ENCODE assay signal across 26 mouse cellular contexts in genomic region chr5:5692167-5692738, GRCm38 (mm10). TPM values are rescaled to one million over a fixed set of nuclear protein-coding genes. Genes with fewer than 3 reads are reported as not detected.
DNase-seq lines count a peak whose midpoint lies in the region; ATAC-seq and TF ChIP-seq lines count a peak whose summit lies in the region.
"Had no signal": no experiment of that assay in that cellular context is flagged by ENCODE, and none has a peak within 500 bp of the region (broad histone marks: within the 10 kb centered on the region; RNA-seq: fewer than 3 reads in every experiment).

No protein-coding gene starts in this region.

- H3K27me3 ChIP-seq in forebrain, embryonic 10.5 days (ENCODE audit: poor library complexity, severe bottlenecking), result peaks cover 18% of the 10 kb centered on the region
- 0 out of 2 replicates have a peak, but pooled peaks cover 5% of the 10 kb centered on the region for H3K27me3 ChIP-seq in forebrain, embryonic 12.5 days
- H3K27me3 ChIP-seq in kidney, adult 2 months (replicated peaks; ENCODE audit: control insufficient read depth, insufficient read depth, low read length), result no peaks in the 10 kb centered on the region
- H3K27me3 ChIP-seq in midbrain, embryonic 11.5 days (ENCODE audit: control insufficient read depth, insufficient read depth, low read length), result no peaks in the 10 kb centered on the region
- peaks cover 19% of the 10 kb centered on the region for H3K27me3 ChIP-seq in midbrain, embryonic 10.5 days (ENCODE audit: low read depth, poor library complexity, severe bottlenecking)
- peaks cover 38% of the 10 kb centered on the region for H3K27me3 ChIP-seq in liver, embryonic 13.5 days
- H3K27me3 ChIP-seq: CH12.LX; embryonic facial prominence, embryonic 13.5 days; neural tube, embryonic 12.5 days had no signal

- H3K9ac ChIP-seq in forebrain, embryonic 12.5 days, result no peak overlapping the region
- no peak overlapping the region for H3K9ac ChIP-seq in midbrain, embryonic 11.5 days (ENCODE audit: low read length)
- H3K9ac ChIP-seq in liver, embryonic 13.5 days, result no peak overlapping the region
- H3K9ac ChIP-seq: embryonic facial prominence, embryonic 13.5 days; liver, embryonic 15.5 days; neural tube, embryonic 12.5 days had no signal

- WGBS in forebrain, embryonic 10.5 days, result 75% methylated on average over 4 of the region's 4 CpGs
- WGBS in forebrain, embryonic 12.5 days, result 75% methylated on average over 4 of the region's 4 CpGs
- WGBS in kidney, adult 2 months, result 55% methylated on average over 4 of the region's 4 CpGs
- 68% methylated on average over 4 of the region's 4 CpGs for WGBS in midbrain, embryonic 11.5 days
- 64% methylated on average over 4 of the region's 4 CpGs for WGBS in midbrain, embryonic 10.5 days
- 48% methylated on average over 4 of the region's 4 CpGs for WGBS in liver, embryonic 13.5 days (ENCODE audit: insufficient replicate concordance)

- H3K4me2 ChIP-seq in forebrain, embryonic 12.5 days, result no peak overlapping the region
- H3K4me2 ChIP-seq in midbrain, embryonic 11.5 days, result no peak overlapping the region
- H3K4me2 ChIP-seq in liver, embryonic 13.5 days, result peak overlapping the region; percentile 55; the same call in 1 of the 2 replicates

- no peaks in the 10 kb centered on the region for H3K9me3 ChIP-seq in forebrain, embryonic 10.5 days
- H3K9me3 ChIP-seq in forebrain, embryonic 12.5 days, result no peaks in the 10 kb centered on the region
- H3K9me3 ChIP-seq in midbrain, embryonic 11.5 days (ENCODE audit: control insufficient read depth, low read length), result no peaks in the 10 kb centered on the region
- no peaks in the 10 kb centered on the region for H3K9me3 ChIP-seq in midbrain, embryonic 10.5 days (replicated peaks)
- H3K9me3 ChIP-seq in liver, embryonic 13.5 days (replicated peaks), result no peaks in the 10 kb centered on the region
- H3K9me3 ChIP-seq: embryonic facial prominence, embryonic 13.5 days; limb, embryonic 10.5 days; liver, embryonic 15.5 days; neural tube, embryonic 12.5 days had no signal

- no peak overlapping the region for H3K27ac ChIP-seq in forebrain, embryonic 10.5 days
- H3K27ac ChIP-seq in forebrain, embryonic 12.5 days, result no peak overlapping the region
- H3K27ac ChIP-seq in kidney, adult 2 months (ENCODE audit: insufficient read depth, low read depth, low read length), result 0 out of 2 replicates have a peak overlapping the region, but pooled peaks have one; percentile 17
- no peak overlapping the region for H3K27ac ChIP-seq in midbrain, embryonic 11.5 days (ENCODE audit: low read depth, low read length)
- no peak overlapping the region for H3K27ac ChIP-seq in midbrain, embryonic 10.5 days (replicated peaks)
- H3K27ac ChIP-seq in liver, embryonic 13.5 days, result no peak overlapping the region
- H3K27ac ChIP-seq: embryonic facial prominence, embryonic 13.5 days; limb, embryonic 10.5 days; liver, embryonic 15.5 days; neural tube, embryonic 12.5 days had no signal

- ATAC-seq in forebrain, embryonic 12.5 days (ENCODE audit: low FRiP score), result no peak
- ATAC-seq in midbrain, embryonic 11.5 days (ENCODE audit: low FRiP score), result no peak
- ATAC-seq in liver, embryonic 13.5 days (ENCODE audit: low read depth), result no peak
- ATAC-seq: midbrain, embryonic 16.5 days had no signal

- no peaks in the 10 kb centered on the region for H3K36me3 ChIP-seq in forebrain, embryonic 10.5 days (replicated peaks)
- H3K36me3 ChIP-seq in forebrain, embryonic 12.5 days (replicated peaks), result no peaks in the 10 kb centered on the region
- H3K36me3 ChIP-seq in kidney, adult 2 months (ENCODE audit: control insufficient read depth, insufficient read depth, low read length), result no peaks in the 10 kb centered on the region
- no peaks in the 10 kb centered on the region for H3K36me3 ChIP-seq in midbrain, embryonic 11.5 days (ENCODE audit: control insufficient read depth, insufficient read depth, low read length)
- no peaks in the 10 kb centered on the region for H3K36me3 ChIP-seq in midbrain, embryonic 10.5 days
- no peaks in the 10 kb centered on the region for H3K36me3 ChIP-seq in liver, embryonic 13.5 days
- H3K36me3 ChIP-seq: embryonic facial prominence, embryonic 13.5 days; limb, embryonic 10.5 days; liver, embryonic 15.5 days; neural tube, embryonic 12.5 days had no signal

- no peak for TF ChIP-seq POLR2A in kidney, adult 2 months (IDR thresholded peaks at IDR 0.05; ENCODE audit: low read depth, low read length)

- DNase-seq in forebrain, embryonic 10.5 days (ENCODE audit: extremely low spot score, low spot score), result no peak
- no peak for DNase-seq in kidney, adult 2 months
- DNase-seq in kidney, adult 9 months, result no peak
- peak; percentile 83 for DNase-seq in midbrain, embryonic 11.5 days (ENCODE audit: low spot score, missing footprints)
- no peak for DNase-seq in midbrain, embryonic 10.5 days (ENCODE audit: low spot score)
- no peak for DNase-seq in liver, embryonic 13.5 days
- DNase-seq in frontal cortex, postnatal 25 days (ENCODE audit: low spot score in 2 of 2), result no peak
- DNase-seq: adrenal gland, postnatal 36 days; cerebellum, adult 11-12 months; cerebellum, postnatal 14 days; gastrocnemius, postnatal 10 days; heart, adult 11 months; heart, postnatal 36 days; kidney, postnatal 25 days; layer of hippocampus, adult 9-11 months; lung, postnatal 10 days; right cerebral cortex, postnatal 14 days; spleen, adult 18-20 months; thymus, adult 2 months had no signal

- H3K4me3 ChIP-seq in forebrain, embryonic 10.5 days, result peak overlapping the region; percentile 87; the same call in 1 of the 2 replicates
- no peak overlapping the region for H3K4me3 ChIP-seq in forebrain, embryonic 12.5 days (replicated peaks)
- H3K4me3 ChIP-seq in kidney, adult 2 months (ENCODE audit: insufficient read depth, low read depth, low read length), result peak overlapping the region; percentile 37
- no peak overlapping the region for H3K4me3 ChIP-seq in midbrain, embryonic 11.5 days (ENCODE audit: low read depth, low read length)
- no peak overlapping the region for H3K4me3 ChIP-seq in midbrain, embryonic 10.5 days
- H3K4me3 ChIP-seq in liver, embryonic 13.5 days (replicated peaks), result no peak overlapping the region
- H3K4me3 ChIP-seq: liver, embryonic 15.5 days; neural tube, embryonic 12.5 days had no signal

- H3K4me1 ChIP-seq in forebrain, embryonic 10.5 days, result peaks cover 18% of the 10 kb centered on the region
- peaks cover 6% of the 10 kb centered on the region; the same call in 1 of the 2 replicates for H3K4me1 ChIP-seq in forebrain, embryonic 12.5 days
- H3K4me1 ChIP-seq in kidney, adult 2 months (ENCODE audit: control insufficient read depth, insufficient read depth, low read length), result peaks cover 18% of the 10 kb centered on the region; the same call in 1 of the 2 replicates
- peaks cover 3% of the 10 kb centered on the region; the same call in 1 of the 2 replicates for H3K4me1 ChIP-seq in midbrain, embryonic 11.5 days (ENCODE audit: control insufficient read depth, insufficient read depth, low read length)
- H3K4me1 ChIP-seq in midbrain, embryonic 10.5 days, result peaks cover 11% of the 10 kb centered on the region
- 0 out of 2 replicates have a peak, but pooled peaks cover 8% of the 10 kb centered on the region for H3K4me1 ChIP-seq in liver, embryonic 13.5 days (replicated peaks)
- H3K4me1 ChIP-seq: limb, embryonic 10.5 days; neural tube, embryonic 12.5 days had no signal

- no peak for TF ChIP-seq CTCF in kidney, adult 2 months (conservative IDR thresholded peaks at IDR 0.05; ENCODE audit: insufficient read depth, insufficient read length, low read depth, low read length)

RNA-seq across cellular contexts. Expression of gene Steap2, which starts 2.1 kb away (rescaled TPM):
- 6.5 and 6.8 TPM in 2 replicates for polyA plus RNA-seq in forebrain, embryonic 10.5 days (2016; fragmentation: Nextera tagmentation; extraction: Ambion mirVana)
- 7.0 and 8.3 TPM in 2 replicates for polyA plus RNA-seq in forebrain, embryonic 12.5 days (2016; fragmentation: Nextera tagmentation; extraction: Ambion mirVana)
- polyA plus RNA-seq in kidney, adult 2 months (2012; rRNA removed), result 71.7 and 76.1 TPM in 2 replicates
- 6.3 and 9.0 TPM in 2 replicates for polyA plus RNA-seq in midbrain, embryonic 11.5 days (2014; fragmentation: Nextera tagmentation; extraction: Ambion mirVana)
- polyA plus RNA-seq in midbrain, embryonic 10.5 days (2016; fragmentation: Nextera tagmentation; extraction: Ambion mirVana), result 6.9 and 8.3 TPM in 2 replicates
- polyA plus RNA-seq in liver, embryonic 13.5 days (2015; fragmentation: Nextera tagmentation; extraction: Ambion mirVana), result 4.9 and 6.6 TPM in 2 replicates

RNA-seq across cellular contexts. Expression of gene Cfap69, which starts 28.2 kb away (rescaled TPM):
- polyA plus RNA-seq in forebrain, embryonic 10.5 days (2016; fragmentation: Nextera tagmentation; extraction: Ambion mirVana), result 3.7 and 3.8 TPM in 2 replicates
- polyA plus RNA-seq in forebrain, embryonic 12.5 days (2016; fragmentation: Nextera tagmentation; extraction: Ambion mirVana), result 8.4 and 9.3 TPM in 2 replicates
- 3.8 and 4.5 TPM in 2 replicates for polyA plus RNA-seq in kidney, adult 2 months (2012; rRNA removed)
- 5.3 TPM in 2 replicates for polyA plus RNA-seq in midbrain, embryonic 11.5 days (2014; fragmentation: Nextera tagmentation; extraction: Ambion mirVana)
- 4.1 and 5.5 TPM in 2 replicates for polyA plus RNA-seq in midbrain, embryonic 10.5 days (2016; fragmentation: Nextera tagmentation; extraction: Ambion mirVana)
- polyA plus RNA-seq in liver, embryonic 13.5 days (2015; fragmentation: Nextera tagmentation; extraction: Ambion mirVana), result 0.21 and 0.53 TPM in 2 replicates

RNA-seq across cellular contexts. Expression of gene Steap1, which starts 56.9 kb away (rescaled TPM):
- 5.5 and 6.4 TPM in 2 replicates for polyA plus RNA-seq in forebrain, embryonic 10.5 days (2016; fragmentation: Nextera tagmentation; extraction: Ambion mirVana)
- 3.7 and 4.3 TPM in 2 replicates for polyA plus RNA-seq in forebrain, embryonic 12.5 days (2016; fragmentation: Nextera tagmentation; extraction: Ambion mirVana)
- polyA plus RNA-seq in kidney, adult 2 months (2012; rRNA removed), result 5.2 and 6.4 TPM in 2 replicates
- 4.1 and 4.6 TPM in 2 replicates for polyA plus RNA-seq in midbrain, embryonic 11.5 days (2014; fragmentation: Nextera tagmentation; extraction: Ambion mirVana)
- 5.0 and 7.8 TPM in 2 replicates for polyA plus RNA-seq in midbrain, embryonic 10.5 days (2016; fragmentation: Nextera tagmentation; extraction: Ambion mirVana)
- polyA plus RNA-seq in liver, embryonic 13.5 days (2015; fragmentation: Nextera tagmentation; extraction: Ambion mirVana), result 6.9 and 7.8 TPM in 2 replicates
- polyA plus RNA-seq: thymus, adult 2 months had no signal

Comparison
In these comparisons a context has a peak if more than half of its experiments do, and no peak if none do; other contexts are left out.
1. H3K4me3 ChIP-seq: peak in forebrain, embryonic 10.5 days (single experiment) and kidney, adult 2 months (single experiment); none in forebrain, embryonic 12.5 days (single experiment), midbrain, embryonic 11.5 days (single experiment), midbrain, embryonic 10.5 days (single experiment) and liver, embryonic 13.5 days (single experiment).